Mouse (Mus musculus): ENCODE measurements around the gene Vmn1r29.
"Not testable (repeated sequence)": the region's sequence is repeated elsewhere in the genome, so short reads cannot be mapped to it uniquely, and the experiment has no call there.

Vmn1r29 gene

DNA sequence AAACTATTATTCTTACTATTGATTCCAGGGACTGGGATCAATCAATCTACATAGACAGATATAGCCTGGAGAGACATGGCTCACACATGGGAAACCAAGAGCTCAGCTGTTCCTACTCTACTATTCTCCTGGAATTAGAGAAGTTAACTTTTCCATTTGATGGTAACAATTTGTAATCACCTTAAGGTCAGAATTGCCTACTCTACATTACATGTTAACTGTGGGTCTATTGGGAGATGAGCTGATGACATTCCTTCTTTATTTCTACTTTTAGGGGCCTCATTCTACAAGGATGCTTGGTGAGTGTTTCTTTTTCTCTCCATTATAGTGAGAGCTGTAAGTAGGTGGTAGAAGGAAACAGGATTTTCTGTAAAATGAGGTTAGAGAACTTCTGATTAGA is at the start of gene Vmn1r29:
TSS of gene Vmn1r29 (plus strand) at position 301 of the 400 bp plus-strand sequence.
- no peak for DNase-seq

DNA sequence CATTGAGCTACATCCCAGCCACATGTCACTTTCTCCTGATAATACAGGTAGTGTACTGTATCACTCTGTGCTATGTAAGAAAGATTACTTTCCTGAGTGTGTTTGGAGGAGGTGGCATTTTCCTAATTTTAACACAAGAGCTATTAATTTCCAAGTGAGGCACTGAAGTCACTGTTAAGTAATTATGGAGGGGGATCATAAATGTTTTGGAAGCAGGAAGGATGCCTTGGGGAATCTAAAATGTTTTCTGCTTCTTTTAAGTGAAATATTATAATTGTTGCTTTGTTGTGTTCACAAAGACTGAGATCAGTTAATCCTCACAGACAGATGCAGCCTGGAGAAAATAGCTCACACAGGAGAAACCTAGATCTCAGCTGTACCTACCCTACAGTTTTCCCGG is 39.6 kb upstream of the Vmn1r29 start, which contains the start of gene Vmn1r28:
TSS of gene Vmn1r28 (plus strand) at position 301 of the 400 bp plus-strand sequence.
- no peak for DNase-seq

- not testable (repeated sequence) for DNase-seq
These were observed 21.7 kb upstream of the Vmn1r29 start for GRCm38 (mm10) chr6:58279661-58280060.

DNA sequence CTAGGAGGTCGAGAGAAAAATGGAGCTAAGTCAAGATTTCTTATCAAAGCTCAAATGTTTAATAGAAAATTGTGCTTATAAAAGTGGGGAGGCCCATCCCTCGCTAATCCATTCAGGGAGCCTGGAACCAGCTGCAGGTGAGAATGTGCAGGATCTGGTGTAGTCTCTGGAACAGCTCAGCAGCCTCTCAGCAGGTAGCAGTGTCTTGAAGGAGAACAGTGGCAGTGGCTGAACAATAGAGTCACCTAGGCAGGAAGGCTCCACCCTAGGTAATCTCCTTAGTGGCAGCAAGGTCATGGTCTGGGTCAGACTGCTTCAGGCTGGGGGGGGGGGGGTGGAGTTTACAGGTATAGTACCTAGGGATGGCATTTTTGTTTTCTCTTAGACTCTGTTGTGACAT is 9.1 kb upstream of the Vmn1r29 start:
- DNase-seq: no peak

DNA sequence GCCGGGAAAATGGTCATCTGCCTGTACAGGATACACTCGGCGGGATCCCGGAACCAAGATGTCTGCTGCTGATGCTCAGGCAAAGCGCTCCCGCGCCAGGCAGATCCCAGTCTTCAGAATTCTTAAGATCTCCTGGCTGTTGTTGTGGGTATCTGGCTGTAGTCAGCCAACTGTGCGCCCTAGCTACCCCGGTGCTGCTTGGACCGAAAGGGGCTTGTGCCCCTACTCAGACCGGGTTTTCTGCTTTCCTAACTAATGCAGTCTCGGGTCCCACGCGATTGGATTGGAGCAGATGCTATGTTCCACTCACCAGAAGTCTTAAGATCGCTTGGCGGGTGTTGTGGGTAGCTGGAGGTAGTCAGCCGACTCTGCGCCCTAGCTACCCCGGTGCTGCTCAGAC is 2.8 kb upstream of the Vmn1r29 start:
- DNase-seq: not testable (repeated sequence)

- not testable (repeated sequence) for DNase-seq
These were observed 29.3 kb downstream of the Vmn1r29 start for GRCm38 (mm10) chr6:58330686-58331085.

Measured in lung, postnatal 10 days (tissue).